Mouse (Mus musculus) myocyte (in vitro differentiated cells): ENCODE measurements around the gene Pdcd2l.

Experiments used
- CEBPB ChIP-seq: IDR thresholded peaks from 2 replicates; pipeline ENCODE4 v1.6.1; 2011; ENCODE audit warnings: mild to moderate bottlenecking, moderate library complexity; ENCODE audit not compliant: poor library complexity, insufficient read depth, severe bottlenecking
- E2F4 ChIP-seq: IDR thresholded peaks from one replicate; pipeline ENCODE4 v1.6.1; 2011; ENCODE audit warnings: mild to moderate bottlenecking, control low read depth, moderate library complexity; ENCODE audit not compliant: insufficient read depth
- MAX ChIP-seq: IDR thresholded peaks from one replicate; pipeline ENCODE4 v1.6.1; 2011; ENCODE audit warnings: low read depth, mild to moderate bottlenecking, control low read depth
- MYOD1 ChIP-seq, 3 experiments: IDR thresholded peaks; one replicate each; pipeline ENCODE4 v1.6.1; 2011; ENCODE audit warnings: control low read depth in 2 of 3, low read depth in 2 of 3, mild to moderate bottlenecking in 2 of 3, moderate library complexity in 1 of 3; ENCODE audit not compliant: insufficient read length in 2 of 3, control insufficient read depth in 1 of 3
- MYOG ChIP-seq, 3 experiments: IDR thresholded peaks; one replicate each; pipeline ENCODE4 v1.6.1; 2011; ENCODE audit warnings: control low read depth in 2 of 3, low read depth in 2 of 3, mild to moderate bottlenecking in 2 of 3; ENCODE audit not compliant: insufficient read length in 2 of 3, control insufficient read depth in 1 of 3, insufficient read depth in 1 of 3
- POLR2A ChIP-seq: IDR thresholded peaks from one replicate; pipeline ENCODE4 v1.6.1; 2011; ENCODE audit warnings: low read depth, mild to moderate bottlenecking, control low read depth, moderate library complexity; ENCODE audit not compliant: insufficient read length
- POLR2AphosphoS2 ChIP-seq: IDR thresholded peaks from one replicate; pipeline ENCODE4 v1.6.1; 2011; ENCODE audit warnings: low read depth, control low read depth; ENCODE audit not compliant: insufficient read length
- SRF ChIP-seq: IDR thresholded peaks from one replicate; pipeline ENCODE4 v1.6.1; 2011; ENCODE audit warnings: low read depth; ENCODE audit not compliant: control insufficient read depth, insufficient read length
- TCF12 ChIP-seq: IDR thresholded peaks from one replicate; pipeline ENCODE4 v1.6.1; 2011; ENCODE audit warnings: mild to moderate bottlenecking, control low read depth; ENCODE audit not compliant: poor library complexity, insufficient read depth, severe bottlenecking
- TCF3 ChIP-seq: IDR thresholded peaks from one replicate; pipeline ENCODE4 v1.6.1; 2011; ENCODE audit warnings: low read depth, control low read depth; ENCODE audit not compliant: insufficient read length
- USF1 ChIP-seq: IDR thresholded peaks from one replicate; pipeline ENCODE4 v1.6.1; 2011; ENCODE audit warnings: low read depth, mild to moderate bottlenecking, control low read depth, moderate library complexity

DNA sequence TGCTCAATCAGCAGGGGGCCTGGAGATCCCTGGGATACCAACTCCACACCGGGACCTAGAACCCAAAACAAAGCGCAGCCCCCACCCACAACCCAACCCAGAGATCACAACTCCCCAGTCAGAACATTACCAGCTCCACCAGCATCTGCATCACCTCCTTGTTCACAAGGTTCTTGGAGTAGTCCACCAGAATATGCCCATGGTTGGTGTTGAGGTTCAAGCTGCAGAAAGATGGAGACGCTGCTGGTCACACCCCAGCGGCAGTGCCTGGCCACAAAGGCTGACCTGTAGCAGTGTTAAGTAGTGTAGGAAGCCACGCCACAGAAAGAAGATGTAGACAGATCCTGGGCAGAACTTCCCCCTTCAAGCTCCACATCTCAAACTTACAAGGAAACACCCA lies 32.7 kb upstream of the Pdcd2l start:
- no peak for TF ChIP-seq TCF12
- TF ChIP-seq USF1, result no peak
- TF ChIP-seq POLR2A, result no peak
- TF ChIP-seq CEBPB, result no peak
- no peak for TF ChIP-seq TCF3
- TF ChIP-seq POLR2AphosphoS2, result no peak
- no peak for TF ChIP-seq SRF
- no peak for TF ChIP-seq MYOG (IDR thresholded peaks at IDR 0.05; ENCODE audit: control insufficient read depth in 1 of 3, insufficient read depth in 1 of 3, insufficient read length in 2 of 3, low read depth in 2 of 3)
- TF ChIP-seq MAX, result no peak
- no peak for TF ChIP-seq E2F4
- no peak for TF ChIP-seq MYOD1 (IDR thresholded peaks at IDR 0.05; ENCODE audit: control insufficient read depth in 1 of 3, insufficient read length in 2 of 3, low read depth in 2 of 3)
